Mouse (Mus musculus) limb, embryonic 13.5 days (tissue): ENCODE data around the gene Olfr734. TPM values are rescaled to one million over a fixed set of nuclear protein-coding genes. Genes with fewer than 3 reads are reported as not detected.

Source experiments
- ATAC-seq: fragments of 200-750 bp; cut with Nextera tagmentation; 2 replicates; pipeline ENCODE4 v1.8.0; 2017; ENCODE audit warnings: low read depth, moderate number of reproducible peaks, moderate TSS enrichment; ENCODE audit not compliant: low FRiP score
- H3K27ac ChIP-seq: fragments of 300-500 bp; sonication (generic); 2 replicates; pipeline ENCODE4 v1.5.1; 2015; ENCODE audit warnings: inconsistent platforms, mild to moderate bottlenecking, moderate library complexity
- H3K27me3 ChIP-seq: fragments of 300-500 bp; sonication (generic); 2 replicates; pipeline ENCODE4 v1.6.1; 2015; ENCODE audit warnings: mild to moderate bottlenecking, inconsistent platforms
- H3K36me3 ChIP-seq: fragments of 300-500 bp; sonication (generic); 2 replicates; pipeline ENCODE4 v1.6.1; 2015; ENCODE audit warnings: inconsistent platforms, mild to moderate bottlenecking, moderate library complexity
- H3K4me1 ChIP-seq: fragments of 300-500 bp; sonication (generic); 2 replicates; pipeline ENCODE4 v1.6.1; 2015; ENCODE audit warnings: inconsistent platforms
- H3K4me2 ChIP-seq: fragments of 300-500 bp; sonication (generic); replicated peaks from 2 replicates; pipeline ENCODE4 v1.6.1; 2015; ENCODE audit warnings: inconsistent platforms, mild to moderate bottlenecking, moderate library complexity
- H3K4me3 ChIP-seq: fragments of 300-500 bp; sonication (generic); 2 replicates; pipeline ENCODE4 v1.5.1; 2015; ENCODE audit warnings: moderate library complexity, mild to moderate bottlenecking, inconsistent platforms
- H3K9ac ChIP-seq: fragments of 300-500 bp; sonication (generic); 2 replicates; pipeline ENCODE4 v1.6.1; 2015; ENCODE audit warnings: mild to moderate bottlenecking, inconsistent platforms
- H3K9me3 ChIP-seq: fragments of 300-500 bp; sonication (generic); 2 replicates; pipeline ENCODE4 v1.6.1; 2016; ENCODE audit warnings: inconsistent platforms
- WGBS: fragments of 180-500 bp; shearing (Covaris S2); methylation state at CpG from one replicate; pipeline ENCODE4 v1.1.7; 2015; 5-methylcytosine and 5-hydroxymethylcytosine counted together
- polyA plus RNA-seq: library from polyadenylated mRNA; unstranded; fragments of >200 nt; fragmentation: Nextera tagmentation; extraction: Ambion mirVana; gene quantifications from 2 replicates; pipeline ENCODE4 v1.2.1, GENCODE M21; 2015

Gene Olfr734
- polyA plus RNA-seq: not detected in 2 replicates

- Histone ChIP-seq H3K36me3 (no peaks in the 10 kb centered on the region), H3K4me1 (no peaks in the 10 kb centered on the region), H3K4me2 (no peak within 1 kb of the TSS), H3K9ac (no peak within 1 kb of the TSS), H3K9me3 (no peaks in the 10 kb centered on the region), H3K4me3 (no peak within 1 kb of the TSS), H3K27ac (no peak within 1 kb of the TSS), H3K27me3 (no peaks in the 10 kb centered on the region)
- no peak for ATAC-seq
- 69% methylated on average over 1 of the region's 1 CpGs for WGBS
These were observed at the start of gene Olfr734 for GRCm38 (mm10) chr14:50326661-50327060. Olfr734 (minus strand) TSS chr14:50326761.

- no peaks in the 10 kb centered on the region for H3K36me3 ChIP-seq
- no peaks in the 10 kb centered on the region for H3K27me3 ChIP-seq
- WGBS: 80% methylated on average over 2 of the region's 2 CpGs
- no peak overlapping the region for H3K27ac ChIP-seq
- no peaks in the 10 kb centered on the region for H3K4me1 ChIP-seq
- H3K9ac ChIP-seq: no peak overlapping the region
- no peak overlapping the region for H3K4me2 ChIP-seq
- ATAC-seq: no peak
- H3K9me3 ChIP-seq: no peaks in the 10 kb centered on the region
- H3K4me3 ChIP-seq: no peak overlapping the region
These were observed 37.0 kb upstream of the Olfr734 start for GRCm38 (mm10) chr14:50363561-50363960.

GRCm38 (mm10) chr14:50360480-50360879, 33.9 kb upstream of the Olfr734 start:
- Histone ChIP-seq H3K27ac (no peak overlapping the region), H3K36me3 (no peaks in the 10 kb centered on the region), H3K4me1 (no peaks in the 10 kb centered on the region), H3K27me3 (no peaks in the 10 kb centered on the region), H3K9me3 (no peaks in the 10 kb centered on the region), H3K4me3 (no peak overlapping the region), H3K9ac (no peak overlapping the region), H3K4me2 (no peak overlapping the region)
- ATAC-seq: no peak
- 83% methylated on average over 3 of the region's 3 CpGs for WGBS

GRCm38 (mm10) chr14:50357593-50357992, 31.0 kb upstream of the Olfr734 start, which contains the start of gene Tlr11:
Tlr11 (plus strand) TSS chr14:50357914.
- Histone ChIP-seq H3K4me3 (no peak within 1 kb of the TSS), H3K9me3 (no peaks in the 10 kb centered on the region), H3K27me3 (no peaks in the 10 kb centered on the region), H3K27ac (no peak within 1 kb of the TSS), H3K36me3 (no peaks in the 10 kb centered on the region), H3K4me1 (no peaks in the 10 kb centered on the region), H3K9ac (no peak within 1 kb of the TSS), H3K4me2 (no peak within 1 kb of the TSS)
- 74% methylated on average over 2 of the region's 2 CpGs for WGBS
- no peak for ATAC-seq

- Histone ChIP-seq H3K4me2 (no peak overlapping the region), H3K27ac (no peak overlapping the region), H3K4me1 (no peaks in the 10 kb centered on the region), H3K9me3 (no peaks in the 10 kb centered on the region), H3K4me3 (no peak overlapping the region), H3K27me3 (no peaks in the 10 kb centered on the region), H3K9ac (no peak overlapping the region), H3K36me3 (no peaks in the 10 kb centered on the region)
- WGBS: 87% methylated on average over 2 of the region's 2 CpGs
- no peak for ATAC-seq
These were observed 30.2 kb upstream of the Olfr734 start for GRCm38 (mm10) chr14:50356725-50357124.

GRCm38 (mm10) chr14:50352438-50352837, 25.9 kb upstream of the Olfr734 start:
- Histone ChIP-seq H3K27me3 (no peaks in the 10 kb centered on the region), H3K4me1 (no peaks in the 10 kb centered on the region), H3K9ac (no peak overlapping the region), H3K27ac (no peak overlapping the region), H3K36me3 (no peaks in the 10 kb centered on the region), H3K9me3 (no peaks in the 10 kb centered on the region), H3K4me3 (no peak overlapping the region), H3K4me2 (no peak overlapping the region)
- WGBS: 54% methylated on average over 3 of the region's 3 CpGs
- ATAC-seq: no peak

- ATAC-seq: no peak
- Histone ChIP-seq H3K27me3 (no peaks in the 10 kb centered on the region), H3K9me3 (no peaks in the 10 kb centered on the region), H3K4me2 (no peak within 1 kb of the TSS), H3K4me3 (no peak within 1 kb of the TSS), H3K9ac (no peak within 1 kb of the TSS), H3K4me1 (no peaks in the 10 kb centered on the region), H3K36me3 (no peaks in the 10 kb centered on the region), H3K27ac (no peak within 1 kb of the TSS)
- 77% methylated on average over 2 of the region's 2 CpGs for WGBS
These were observed 22.2 kb upstream of the Olfr734 start, which contains the start of gene Olfr735 for GRCm38 (mm10) chr14:50348796-50349195. Olfr735 (minus strand) TSS chr14:50348872.

GRCm38 (mm10) chr14:50301422-50301821, 25.1 kb downstream of the Olfr734 start, which contains the start of gene Olfr733:
Olfr733 (minus strand) TSS chr14:50301522.
- Histone ChIP-seq H3K4me1 (no peaks in the 10 kb centered on the region), H3K27me3 (no peaks in the 10 kb centered on the region), H3K9me3 (no peaks in the 10 kb centered on the region), H3K27ac (no peak within 1 kb of the TSS), H3K4me3 (no peak within 1 kb of the TSS), H3K36me3 (no peaks in the 10 kb centered on the region), H3K4me2 (no peak within 1 kb of the TSS), H3K9ac (no peak within 1 kb of the TSS)
- ATAC-seq: no peak

GRCm38 (mm10) chr14:50284106-50284505, 42.5 kb downstream of the Olfr734 start, which contains the start of gene Olfr732:
Olfr732 (minus strand) TSS chr14:50284206.
- no peak within 1 kb of the TSS for H3K4me2 ChIP-seq
- no peak within 1 kb of the TSS for H3K27ac ChIP-seq
- no peak for ATAC-seq
- no peaks in the 10 kb centered on the region for H3K36me3 ChIP-seq
- H3K9ac ChIP-seq: no peak within 1 kb of the TSS
- no peak within 1 kb of the TSS for H3K4me3 ChIP-seq
- H3K27me3 ChIP-seq: no peaks in the 10 kb centered on the region
- 89% methylated on average over 1 of the region's 1 CpGs for WGBS
- H3K4me1 ChIP-seq: no peaks in the 10 kb centered on the region
- H3K9me3 ChIP-seq: no peaks in the 10 kb centered on the region

Other genes starting within 250 kb of the Olfr734 start
- gene Olfr726, start 235.8 kb downstream of the Olfr734 start, polyA plus RNA-seq: not detected in 2 replicates
- not detected in 2 replicates for gene Olfr727, start 203.6 kb downstream of the Olfr734 start, polyA plus RNA-seq
- not detected in 2 replicates for gene Olfr728, start 184.1 kb downstream of the Olfr734 start, polyA plus RNA-seq
- not detected in 2 replicates for gene Olfr729, start 173.9 kb downstream of the Olfr734 start, polyA plus RNA-seq
- not detected in 2 replicates for gene Olfr730, start 138.6 kb downstream of the Olfr734 start, polyA plus RNA-seq
- gene Olfr731, start 84.9 kb downstream of the Olfr734 start, polyA plus RNA-seq: not detected in 2 replicates
- gene Olfr732, start 42.6 kb downstream of the Olfr734 start, polyA plus RNA-seq: not detected in 2 replicates
- not detected in 2 replicates for gene Olfr733, start 25.2 kb downstream of the Olfr734 start, polyA plus RNA-seq
- not detected in 2 replicates for gene Olfr735, start 22.1 kb upstream of the Olfr734 start, polyA plus RNA-seq
- not detected in 2 replicates for gene Tlr11, start 31.2 kb upstream of the Olfr734 start, polyA plus RNA-seq
- not detected in 2 replicates for gene Olfr736, start 54.4 kb upstream of the Olfr734 start, polyA plus RNA-seq
- gene Olfr738, start 80.8 kb upstream of the Olfr734 start, polyA plus RNA-seq: not detected in 2 replicates
- not detected in 2 replicates for gene Olfr739, start 91.9 kb upstream of the Olfr734 start, polyA plus RNA-seq
- not detected in 2 replicates for gene Olfr740, start 118.8 kb upstream of the Olfr734 start, polyA plus RNA-seq
- not detected in 2 replicates for gene Olfr741, start 146.0 kb upstream of the Olfr734 start, polyA plus RNA-seq
- not detected in 2 replicates for gene Olfr742, start 176.8 kb upstream of the Olfr734 start, polyA plus RNA-seq
- gene Olfr743, start 195.1 kb upstream of the Olfr734 start, polyA plus RNA-seq: not detected in 2 replicates